Mouse (Mus musculus) cerebellum, adult 2 months (tissue): ENCODE data around the gene Tmem183a. TPM values are rescaled to one million over a fixed set of nuclear protein-coding genes. Genes with fewer than 3 reads are reported as not detected.

ENCODE experiments used
- DNase-seq, 2 experiments: peaks; one replicate each; pipeline ENCODE4 v3.0.0; 2021
- H3K27ac ChIP-seq: fragments of 200-500 bp; 2 replicates; pipeline ENCODE4 v1.5.1; 2012; ENCODE audit warnings: low read length, control low read depth, inconsistent platforms; ENCODE audit not compliant: insufficient read depth
- H3K27me3 ChIP-seq: fragments of 200-500 bp; 2 replicates; pipeline ENCODE4 v1.6.1; 2012; ENCODE audit warnings: inconsistent platforms, mild to moderate bottlenecking, low read length, moderate library complexity; ENCODE audit not compliant: control insufficient read depth, insufficient read depth
- H3K4me1 ChIP-seq: fragments of 200-500 bp; 2 replicates; pipeline ENCODE4 v1.6.1; 2011; ENCODE audit warnings: low read length; ENCODE audit not compliant: control insufficient read depth, insufficient read depth
- H3K4me3 ChIP-seq: fragments of 200-500 bp; replicated peaks from 2 replicates; pipeline ENCODE3; 2011; ENCODE audit warnings: mild to moderate bottlenecking, low read depth, low read length, control low read depth; ENCODE audit not compliant: insufficient read depth
- CTCF ChIP-seq: fragments of 200-500 bp; IDR thresholded peaks from 2 replicates; pipeline ENCODE4 v1.5.1; 2011; ENCODE audit warnings: low read depth, mild to moderate bottlenecking, control low read depth, low read length, moderate library complexity, borderline replicate concordance; ENCODE audit not compliant: insufficient read depth
- POLR2A ChIP-seq: fragments of 200-500 bp; IDR thresholded peaks from 2 replicates; pipeline ENCODE4 v1.6.1; 2011; ENCODE audit warnings: low read length, control low read depth, borderline replicate concordance; ENCODE audit not compliant: insufficient read depth
- WGBS: fragments of 180-500 bp; shearing (Covaris S2); methylation state at CpG from one replicate; pipeline ENCODE4 v1.1.7; 2018; 5-methylcytosine and 5-hydroxymethylcytosine counted together
- polyA plus RNA-seq: library from polyadenylated mRNA; depleted of rRNA; stranded (reverse); fragments of >200 nt; gene quantifications from 2 replicates; pipeline ENCODE4 v1.2.3, GENCODE M21; 2012

Gene Tmem183a
- polyA plus RNA-seq, 1 experiment = 66.2 TPM

DNA sequence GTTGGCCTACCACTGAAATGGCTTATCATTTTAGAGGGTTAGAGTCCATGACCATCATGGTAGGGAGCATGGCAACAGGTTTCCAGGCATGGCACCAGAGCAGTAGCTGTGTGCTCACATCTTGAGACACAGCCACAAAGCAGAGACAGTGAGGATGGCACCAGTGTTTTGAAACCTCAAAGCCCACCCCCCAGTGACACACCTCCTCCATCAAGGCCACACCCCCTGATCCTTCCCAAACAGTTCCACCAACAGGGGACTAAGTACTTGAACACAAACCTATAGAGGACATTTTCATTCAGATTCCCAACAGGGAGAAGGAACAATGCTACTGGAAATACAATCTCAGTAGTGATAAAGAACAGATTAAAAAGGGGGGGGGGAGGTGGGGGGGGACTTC lies 23.4 kb upstream of the Tmem183a start:
- H3K4me3 ChIP-seq = no peak overlapping the region
- TF ChIP-seq CTCF (no peak), POLR2A (no peak)
- H3K27me3 ChIP-seq = no peaks in the 10 kb centered on the region
- DNase-seq = no peak
- H3K27ac ChIP-seq = no peak overlapping the region
- no peaks in the 10 kb centered on the region for H3K4me1 ChIP-seq

DNA sequence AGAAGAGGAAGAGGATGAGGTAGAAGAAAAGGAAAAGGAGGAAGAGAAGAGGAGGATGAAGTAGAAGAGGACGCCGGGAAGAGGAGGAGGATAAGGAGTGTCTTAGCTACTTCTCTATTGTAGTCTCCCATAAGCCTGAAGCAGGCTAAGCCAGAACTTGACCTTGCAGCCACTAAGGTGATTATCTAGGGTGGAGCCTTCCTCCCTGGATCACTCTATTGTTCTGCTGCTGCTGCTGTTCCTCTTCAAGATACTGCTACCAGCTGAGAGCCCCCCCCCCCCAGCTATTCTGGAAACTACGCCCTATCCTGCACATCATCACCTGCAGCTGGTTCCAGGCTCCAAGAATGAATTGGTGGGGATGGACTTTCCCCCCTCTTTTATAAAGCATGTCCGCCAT lies 22.8 kb upstream of the Tmem183a start:
- DNase-seq = no peak
- Histone ChIP-seq H3K4me1 (no peaks in the 10 kb centered on the region), H3K27me3 (no peaks in the 10 kb centered on the region), H3K27ac (no peak overlapping the region), H3K4me3 (no peak overlapping the region)
- 79% methylated on average over 4 of the region's 4 CpGs for WGBS
- TF ChIP-seq POLR2A (no peak), CTCF (no peak)

DNA sequence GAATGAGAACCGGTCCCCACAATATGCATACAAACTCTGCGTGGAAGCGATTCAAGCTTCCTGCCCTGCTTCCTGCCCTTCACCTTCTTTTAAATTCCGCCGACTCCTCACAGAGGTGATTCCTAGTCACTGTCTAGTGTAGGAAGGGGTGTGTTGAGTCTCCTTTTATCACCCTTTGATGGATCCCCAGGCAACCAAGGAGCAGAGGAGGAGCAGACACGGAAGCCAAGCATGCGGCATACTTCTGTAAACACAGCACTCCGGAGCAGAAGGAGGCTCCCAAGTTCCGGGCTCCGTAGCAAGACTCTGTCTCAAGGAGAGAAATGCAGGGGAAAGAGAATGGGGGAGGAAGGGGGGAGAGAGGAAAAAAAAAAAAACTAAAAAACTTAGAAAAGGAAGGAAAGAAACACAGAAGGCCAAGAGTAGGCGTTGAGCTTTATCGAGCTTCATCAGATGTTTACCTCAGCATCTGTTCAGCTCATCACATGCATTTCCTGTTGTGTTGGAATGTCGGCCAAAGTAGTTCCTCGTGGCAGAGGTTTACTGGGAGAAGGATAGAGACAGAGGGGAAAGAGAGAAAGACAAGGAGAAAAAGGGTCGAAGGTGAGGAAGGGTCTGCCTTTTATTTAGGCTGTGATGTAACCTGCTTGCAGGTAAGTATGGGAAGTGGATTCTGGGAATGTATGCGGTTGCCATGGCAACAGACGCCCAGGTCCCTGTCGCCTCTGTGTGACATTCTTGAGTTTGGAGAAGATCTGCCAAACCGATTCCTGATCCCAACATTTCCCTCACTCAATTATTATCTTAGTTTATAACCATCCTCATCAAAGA lies 20.2 kb upstream of the Tmem183a start:
- no peaks in the 10 kb centered on the region for H3K27me3 ChIP-seq
- TF ChIP-seq CTCF = no peak
- no peak for TF ChIP-seq POLR2A
- DNase-seq = peak in 1 of 2 experiments; percentile 12
- H3K4me3 ChIP-seq = no peak overlapping the region
- H3K27ac ChIP-seq = no peak overlapping the region
- H3K4me1 ChIP-seq = no peaks in the 10 kb centered on the region
- 19% methylated on average over 19 of the region's 19 CpGs for WGBS

DNA sequence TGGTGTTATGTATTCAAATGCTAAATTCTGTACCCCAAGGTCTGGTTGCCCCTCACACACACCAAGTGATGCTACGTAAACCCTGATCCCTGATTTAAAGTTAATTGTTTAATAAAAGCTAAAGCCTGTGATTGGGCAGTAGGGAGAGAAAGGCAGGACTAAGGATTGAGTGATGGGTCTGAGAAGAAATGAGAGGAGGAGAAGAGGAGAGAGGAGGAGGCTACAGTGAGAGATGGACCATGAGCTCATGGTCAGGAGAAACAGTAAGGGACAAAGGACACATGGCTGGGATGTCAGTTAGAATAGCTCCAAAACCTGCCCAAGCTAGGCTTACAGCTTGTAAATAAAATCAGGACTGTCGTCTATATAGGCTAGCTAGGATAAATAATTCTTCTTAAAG lies 19.3 kb upstream of the Tmem183a start:
- no peak overlapping the region for H3K27ac ChIP-seq
- DNase-seq = no peak
- H3K4me3 ChIP-seq = no peak overlapping the region
- no peaks in the 10 kb centered on the region for H3K4me1 ChIP-seq
- H3K27me3 ChIP-seq = no peaks in the 10 kb centered on the region
- 90% methylated on average over 2 of the region's 2 CpGs for WGBS
- TF ChIP-seq CTCF (no peak), POLR2A (no peak)

DNA sequence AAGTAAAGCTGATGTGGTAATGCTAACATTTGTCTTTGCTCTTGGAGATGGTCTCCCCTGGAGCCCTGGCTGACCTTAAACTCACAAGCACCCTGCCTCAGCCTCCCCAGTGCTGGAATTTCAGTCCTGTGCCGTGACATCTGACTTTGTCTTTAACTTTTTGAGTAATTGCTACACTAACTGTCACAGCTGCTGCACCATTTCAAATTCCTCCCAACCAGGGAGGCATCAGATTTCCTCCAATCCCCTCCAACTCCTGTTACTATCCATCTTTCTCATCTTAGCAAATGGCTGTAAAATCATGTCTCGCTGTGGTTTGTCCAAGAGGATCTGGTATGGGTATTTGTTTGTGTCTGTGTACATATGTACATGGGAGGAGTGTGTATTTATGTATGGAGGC lies 12.3 kb upstream of the Tmem183a start:
- Histone ChIP-seq H3K27me3 (no peaks in the 10 kb centered on the region), H3K27ac (no peak overlapping the region), H3K4me3 (no peak overlapping the region), H3K4me1 (no peaks in the 10 kb centered on the region)
- DNase-seq = no peak
- TF ChIP-seq POLR2A = no peak
- WGBS = 66% methylated on average over 2 of the region's 2 CpGs

DNA sequence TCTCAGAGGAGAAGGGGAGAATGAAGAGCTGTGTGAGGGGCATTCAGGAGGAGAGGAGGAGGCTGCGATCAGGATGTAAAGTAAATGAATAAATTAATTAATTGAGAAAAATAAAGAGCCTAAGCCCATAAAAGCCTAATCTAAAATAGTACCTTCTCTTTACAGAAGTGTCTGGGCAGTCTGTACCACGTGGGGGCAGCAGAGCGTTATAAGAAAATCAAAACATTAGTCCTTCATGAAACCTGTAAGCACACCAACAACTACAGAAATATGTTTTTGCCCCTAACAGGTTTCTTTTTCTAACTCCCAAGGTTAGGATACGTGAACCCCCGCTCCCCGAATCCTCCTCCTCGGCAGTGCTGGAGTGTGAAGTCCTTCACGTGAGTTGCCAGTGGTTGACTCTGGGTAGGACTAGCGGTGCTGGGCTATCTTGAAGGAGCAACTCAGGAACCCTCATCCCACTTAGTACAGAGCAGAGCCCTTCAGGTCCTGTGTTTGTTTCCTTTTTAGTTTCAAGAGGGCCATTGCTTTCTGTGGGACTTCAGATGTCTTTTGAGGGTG lies 7.1 kb upstream of the Tmem183a start:
- Histone ChIP-seq H3K27me3 (no peaks in the 10 kb centered on the region), H3K4me3 (no peak overlapping the region), H3K27ac (no peak overlapping the region), H3K4me1 (no peaks in the 10 kb centered on the region)
- peak; percentile 31 to 45 for DNase-seq
- TF ChIP-seq CTCF (peak; percentile 33; the same call in 1 of the 2 replicates), POLR2A (no peak)
- WGBS = 51% methylated on average over 9 of the region's 9 CpGs

DNA sequence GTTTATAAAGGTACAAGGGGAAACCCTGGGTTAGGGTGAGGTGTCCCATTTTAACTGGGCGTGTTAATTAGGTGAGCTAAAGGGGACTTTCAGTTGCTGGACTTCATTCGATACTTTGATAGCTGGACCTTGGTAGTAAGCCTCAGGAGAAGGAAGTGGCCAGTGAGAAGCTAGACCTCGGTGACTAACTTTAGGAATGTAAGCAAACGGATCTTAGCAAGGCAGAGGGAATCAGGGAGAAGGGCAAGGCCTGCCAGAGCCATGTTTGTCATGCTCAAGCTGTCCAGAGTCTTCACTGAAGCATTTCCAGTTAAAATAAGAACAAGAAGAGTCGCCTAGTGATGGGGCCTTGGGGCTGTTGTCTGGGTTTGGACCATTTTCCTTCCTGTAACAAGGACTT lies 3.7 kb upstream of the Tmem183a start:
- Histone ChIP-seq H3K27me3 (no peaks in the 10 kb centered on the region), H3K4me1 (no peaks in the 10 kb centered on the region), H3K27ac (no peak overlapping the region), H3K4me3 (no peak overlapping the region)
- WGBS = 66% methylated on average over 5 of the region's 5 CpGs
- no peak for TF ChIP-seq POLR2A
- no peak for DNase-seq

DNA sequence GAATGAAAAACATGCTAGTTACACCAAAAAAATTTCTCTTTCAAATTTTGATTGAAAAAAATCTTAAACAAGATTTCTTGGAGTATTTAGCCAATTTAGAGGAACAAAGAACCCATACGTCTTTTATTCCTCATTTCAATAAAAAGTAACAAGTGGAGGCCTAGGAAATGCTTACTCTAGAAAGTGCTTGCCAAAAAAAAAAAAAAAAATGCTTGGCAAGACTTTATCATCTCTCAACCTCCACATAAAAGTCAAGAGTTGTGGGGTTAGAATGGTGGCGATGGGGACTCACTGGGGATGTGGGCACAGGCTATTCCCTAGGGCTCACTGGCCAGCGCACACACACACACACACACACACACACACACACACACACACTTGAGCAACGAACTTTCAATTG lies 1.4 kb upstream of the Tmem183a start:
- Histone ChIP-seq H3K4me1 (peaks cover 3% of the 10 kb centered on the region; the same call in 1 of the 2 replicates), H3K27me3 (no peaks in the 10 kb centered on the region), H3K4me3 (no peak overlapping the region), H3K27ac (no peak overlapping the region)
- DNase-seq = no peak
- WGBS = 84% methylated on average over 4 of the region's 4 CpGs
- TF ChIP-seq POLR2A (no peak), CTCF (no peak)
